Mouse (Mus musculus) kidney, embryonic 15.5 days (tissue): ENCODE data around the gene Pim1. TPM values are rescaled to one million over a fixed set of nuclear protein-coding genes. Genes with fewer than 3 reads are reported as not detected.

Source experiments
- ATAC-seq: fragments of 200-750 bp; cut with Nextera tagmentation; replicated peaks from 2 replicates; pipeline ENCODE4 v1.8.0; 2017; ENCODE audit warnings: moderate TSS enrichment; ENCODE audit not compliant: low FRiP score
- H3K27ac ChIP-seq: fragments of 300-500 bp; sonication (generic); 2 replicates; pipeline ENCODE4 v1.5.1; 2015; ENCODE audit warnings: mild to moderate bottlenecking, inconsistent platforms
- H3K27me3 ChIP-seq: fragments of 300-500 bp; sonication (generic); 2 replicates; pipeline ENCODE4 v1.6.1; 2015; ENCODE audit warnings: inconsistent platforms
- H3K36me3 ChIP-seq: fragments of 300-500 bp; sonication (generic); 2 replicates; pipeline ENCODE4 v1.6.1; 2015; ENCODE audit warnings: inconsistent platforms
- H3K4me1 ChIP-seq: fragments of 300-500 bp; sonication (generic); 2 replicates; pipeline ENCODE4 v1.6.1; 2015; ENCODE audit warnings: inconsistent platforms
- H3K4me2 ChIP-seq: fragments of 300-500 bp; sonication (generic); 2 replicates; pipeline ENCODE4 v1.6.1; 2015; ENCODE audit warnings: moderate library complexity, mild to moderate bottlenecking, inconsistent platforms
- H3K4me3 ChIP-seq: fragments of 300-500 bp; sonication (generic); replicated peaks from 2 replicates; pipeline ENCODE4 v1.5.1; 2015; ENCODE audit warnings: mild to moderate bottlenecking, inconsistent platforms
- H3K9ac ChIP-seq: fragments of 300-500 bp; sonication (generic); 2 replicates; pipeline ENCODE4 v1.6.1; 2015; ENCODE audit warnings: mild to moderate bottlenecking, inconsistent platforms
- H3K9me3 ChIP-seq: fragments of 300-500 bp; sonication (generic); replicated peaks from 2 replicates; pipeline ENCODE4 v1.6.1; 2016; ENCODE audit warnings: inconsistent platforms
- WGBS: fragments of 180-500 bp; shearing (Covaris S2); methylation state at CpG from one replicate; pipeline ENCODE4 v1.1.7; 2015; ENCODE audit warnings: mixed read lengths; 5-methylcytosine and 5-hydroxymethylcytosine counted together
- polyA plus RNA-seq: library from polyadenylated mRNA; unstranded; fragments of >200 nt; fragmentation: Nextera tagmentation; extraction: Ambion mirVana; gene quantifications from 2 replicates; pipeline ENCODE4 v1.2.1, GENCODE M21; 2015

Pim1 gene
- polyA plus RNA-seq, 1 experiment from 2014 or later = 17.9 TPM

DNA sequence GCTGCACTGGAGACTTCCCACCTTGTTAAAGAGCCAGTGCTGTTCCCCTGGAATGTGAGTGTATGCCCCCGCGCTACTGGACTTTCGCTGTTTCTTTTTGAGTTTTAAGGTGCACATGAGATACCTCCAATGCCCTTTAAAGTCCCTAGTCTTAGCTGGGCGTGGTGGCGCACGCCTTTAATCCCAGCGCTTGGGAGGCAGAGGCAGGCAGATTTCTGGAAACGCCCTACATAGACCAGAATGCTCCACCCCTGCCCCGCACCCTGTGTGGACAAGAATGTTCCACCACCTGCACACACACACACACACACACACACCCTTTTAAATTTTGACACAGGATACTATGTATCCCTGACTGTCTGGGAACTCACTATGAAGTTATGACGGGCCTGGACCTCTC is 17.1 kb upstream of the Pim1 start:
- 94% methylated on average over 10 of the region's 10 CpGs for WGBS
- no peak overlapping the region for H3K27ac ChIP-seq
- ATAC-seq = no peak

DNA sequence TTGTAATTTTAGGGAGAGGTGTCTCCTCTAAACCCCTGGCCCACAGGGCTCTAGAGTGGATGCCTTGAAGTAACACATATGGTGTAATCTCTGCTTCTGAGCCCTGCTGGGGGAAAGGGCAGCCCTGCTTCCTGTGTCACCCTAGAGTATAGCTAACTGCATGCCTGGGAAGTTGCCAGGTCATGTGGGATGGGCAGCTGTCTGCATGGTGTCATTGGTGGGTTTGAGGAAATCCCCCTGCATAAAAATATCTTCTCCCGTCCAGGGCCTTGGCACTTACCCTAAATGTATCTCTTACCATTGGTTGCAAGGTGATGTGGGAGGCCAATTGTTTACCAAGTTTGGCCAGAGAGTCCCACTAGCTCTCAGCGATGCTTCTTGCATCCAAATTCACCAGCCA is 16.5 kb upstream of the Pim1 start:
- Histone ChIP-seq H3K27me3 (no peaks in the 10 kb centered on the region), H3K4me1 (peaks cover 11% of the 10 kb centered on the region), H3K9me3 (no peaks in the 10 kb centered on the region), H3K4me3 (no peak overlapping the region), H3K9ac (no peak overlapping the region), H3K27ac (no peak overlapping the region), H3K4me2 (no peak overlapping the region), H3K36me3 (no peaks in the 10 kb centered on the region)
- 78% methylated on average over 2 of the region's 2 CpGs for whole genome bisulfite sequencing
- no peak for ATAC-seq

More for the DNA sequence above, 17.1 kb upstream of the Pim1 start:
- Histone ChIP-seq H3K4me1 (peaks cover 11% of the 10 kb centered on the region), H3K4me3 (no peak overlapping the region), H3K9ac (no peak overlapping the region), H3K36me3 (no peaks in the 10 kb centered on the region), H3K27me3 (no peaks in the 10 kb centered on the region), H3K9me3 (no peaks in the 10 kb centered on the region), H3K4me2 (no peak overlapping the region)

DNA sequence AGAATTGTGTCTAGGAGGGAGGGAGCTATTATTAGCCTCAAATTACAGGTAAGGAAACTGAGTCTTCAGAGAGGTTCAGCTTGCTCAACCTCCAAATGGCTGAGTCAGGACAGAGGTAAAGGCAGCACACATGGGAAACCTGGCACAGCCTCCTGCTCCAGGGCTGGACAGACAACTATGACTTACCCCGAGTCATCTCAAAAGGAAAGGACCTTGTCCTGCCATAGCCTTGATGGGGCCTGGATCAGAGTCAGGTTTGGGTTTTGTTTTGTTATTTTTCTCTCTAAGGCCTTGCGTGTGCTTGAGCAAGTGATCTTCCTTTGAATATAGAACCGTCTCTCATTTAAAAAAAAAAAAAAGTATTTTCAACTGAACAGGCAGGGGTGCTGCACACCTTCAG is 15.4 kb upstream of the Pim1 start:
- H3K9me3 ChIP-seq = no peaks in the 10 kb centered on the region
- H3K9ac ChIP-seq = no peak overlapping the region
- H3K4me3 ChIP-seq = no peak overlapping the region
- H3K4me1 ChIP-seq = peaks cover 6% of the 10 kb centered on the region
- H3K27me3 ChIP-seq = no peaks in the 10 kb centered on the region
- no peaks in the 10 kb centered on the region for H3K36me3 ChIP-seq
- ATAC-seq = no peak
- WGBS = 89% methylated on average over 3 of the region's 3 CpGs
- no peak overlapping the region for H3K27ac ChIP-seq
- H3K4me2 ChIP-seq = no peak overlapping the region

DNA sequence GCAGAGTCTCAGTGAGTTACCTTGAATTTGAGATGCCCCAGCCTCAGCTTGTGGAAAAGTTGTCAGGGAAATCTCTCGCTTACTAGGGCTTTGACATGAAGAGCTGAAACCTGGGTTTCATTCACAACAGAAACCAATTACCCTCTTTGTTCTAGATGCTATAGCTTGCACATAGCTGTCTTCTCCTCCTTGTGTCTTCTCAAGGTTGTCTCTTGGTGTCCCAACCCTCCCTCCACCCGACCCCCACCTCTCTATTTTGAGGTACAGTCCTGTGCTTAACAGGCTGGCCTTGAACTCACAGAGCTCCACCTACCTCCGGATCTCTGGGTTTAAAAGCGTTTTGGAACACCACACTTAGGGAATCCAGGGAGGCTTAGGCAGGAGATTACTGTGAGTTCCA is 14.1 kb upstream of the Pim1 start:
- H3K4me3 ChIP-seq = no peak overlapping the region
- H3K4me2 ChIP-seq = no peak overlapping the region
- H3K27me3 ChIP-seq = no peaks in the 10 kb centered on the region
- no peak for ATAC-seq
- no peak overlapping the region for H3K27ac ChIP-seq
- no peaks in the 10 kb centered on the region for H3K36me3 ChIP-seq
- H3K9me3 ChIP-seq = no peaks in the 10 kb centered on the region
- H3K4me1 ChIP-seq = no peaks in the 10 kb centered on the region
- WGBS = 81% methylated on average over 4 of the region's 4 CpGs
- no peak overlapping the region for H3K9ac ChIP-seq

- no peak overlapping the region for H3K9ac ChIP-seq
- WGBS = 90% methylated on average over 10 of the region's 10 CpGs
- ATAC-seq = no peak
- H3K36me3 ChIP-seq = no peaks in the 10 kb centered on the region
- H3K27ac ChIP-seq = no peak overlapping the region
- no peaks in the 10 kb centered on the region for H3K27me3 ChIP-seq
- H3K4me1 ChIP-seq = no peaks in the 10 kb centered on the region
- no peak overlapping the region for H3K4me2 ChIP-seq
- H3K4me3 ChIP-seq = no peak overlapping the region
- no peaks in the 10 kb centered on the region for H3K9me3 ChIP-seq
These were observed 13.2 kb upstream of the Pim1 start for GRCm38 (mm10) chr17:29477357-29477756.

DNA sequence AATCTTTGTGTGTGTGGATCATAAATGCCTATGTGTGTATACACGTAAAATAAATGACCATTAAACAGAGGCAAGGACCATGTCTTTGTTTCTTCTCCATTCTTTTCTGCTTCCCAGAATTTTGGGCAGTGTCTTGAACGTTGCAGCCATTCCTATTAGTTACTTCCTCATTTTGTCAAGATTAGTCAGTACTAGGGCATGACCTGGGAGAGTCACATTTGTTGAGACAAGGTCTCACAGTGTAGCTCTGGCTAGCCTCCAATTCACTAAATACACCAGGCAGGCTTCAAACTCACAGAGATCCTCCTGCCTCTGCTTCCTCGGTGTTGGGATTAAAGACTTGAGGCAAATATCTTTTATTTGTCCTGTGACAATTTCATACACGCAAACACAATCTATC is 12.3 kb upstream of the Pim1 start:
- Histone ChIP-seq H3K27me3 (no peaks in the 10 kb centered on the region), H3K4me3 (no peak overlapping the region), H3K4me2 (no peak overlapping the region), H3K27ac (no peak overlapping the region), H3K9ac (no peak overlapping the region), H3K4me1 (no peaks in the 10 kb centered on the region), H3K9me3 (no peaks in the 10 kb centered on the region; the same call in 1 of the 2 replicates), H3K36me3 (no peaks in the 10 kb centered on the region)
- ATAC-seq = no peak
- WGBS = 83% methylated on average over 4 of the region's 4 CpGs

GRCm38 (mm10) chr17:29480256-29480655 is 10.3 kb upstream of the Pim1 start:
- WGBS = 84% methylated on average over 2 of the region's 2 CpGs
- H3K9me3 ChIP-seq = no peaks in the 10 kb centered on the region; the same call in 1 of the 2 replicates

GRCm38 (mm10) chr17:29482632-29483031 is 7.9 kb upstream of the Pim1 start:
- no peak for ATAC-seq
- Histone ChIP-seq H3K4me3 (no peak overlapping the region), H3K9me3 (no peaks in the 10 kb centered on the region; the same call in 1 of the 2 replicates), H3K4me1 (no peaks in the 10 kb centered on the region), H3K9ac (no peak overlapping the region), H3K27ac (no peak overlapping the region), H3K4me2 (no peak overlapping the region), H3K36me3 (no peaks in the 10 kb centered on the region), H3K27me3 (no peaks in the 10 kb centered on the region)
- WGBS = 95% methylated on average over 7 of the region's 7 CpGs

More at GRCm38 (mm10) chr17:29480256-29480655, 10.3 kb upstream of the Pim1 start:
- no peak overlapping the region for H3K9ac ChIP-seq
- no peak overlapping the region for H3K4me3 ChIP-seq
- no peak overlapping the region for H3K27ac ChIP-seq
- H3K4me2 ChIP-seq = no peak overlapping the region
- no peak for ATAC-seq
- H3K27me3 ChIP-seq = no peaks in the 10 kb centered on the region
- no peaks in the 10 kb centered on the region for H3K36me3 ChIP-seq
- no peaks in the 10 kb centered on the region for H3K4me1 ChIP-seq

GRCm38 (mm10) chr17:29483282-29483681 is 7.3 kb upstream of the Pim1 start:
- 98% methylated on average over 2 of the region's 2 CpGs for WGBS
- ATAC-seq = no peak
- H3K9me3 ChIP-seq = no peaks in the 10 kb centered on the region; the same call in 1 of the 2 replicates
- H3K27ac ChIP-seq = no peak overlapping the region
- H3K9ac ChIP-seq = no peak overlapping the region
- H3K4me1 ChIP-seq = no peaks in the 10 kb centered on the region
- no peaks in the 10 kb centered on the region for H3K27me3 ChIP-seq
- no peak overlapping the region for H3K4me3 ChIP-seq
- H3K4me2 ChIP-seq = no peak overlapping the region
- no peaks in the 10 kb centered on the region for H3K36me3 ChIP-seq

GRCm38 (mm10) chr17:29484431-29484830 is 6.1 kb upstream of the Pim1 start:
- Histone ChIP-seq H3K9ac (no peak overlapping the region), H3K36me3 (no peaks in the 10 kb centered on the region)

GRCm38 (mm10) chr17:29485336-29486233 is 5.0 kb upstream of the Pim1 start:
- Histone ChIP-seq H3K27ac (no peak overlapping the region), H3K9ac (no peak overlapping the region), H3K4me1 (peaks cover 16% of the 10 kb centered on the region), H3K4me2 (no peak overlapping the region), H3K27me3 (no peaks in the 10 kb centered on the region), H3K4me3 (no peak overlapping the region), H3K9me3 (no peaks in the 10 kb centered on the region; the same call in 1 of the 2 replicates), H3K36me3 (no peaks in the 10 kb centered on the region)
- WGBS = 71% methylated on average over 3 of the region's 3 CpGs
- ATAC-seq = no peak

More at GRCm38 (mm10) chr17:29484431-29484830, 6.1 kb upstream of the Pim1 start:
- no peaks in the 10 kb centered on the region; the same call in 1 of the 2 replicates for H3K9me3 ChIP-seq
- no peak for ATAC-seq
- H3K4me2 ChIP-seq = no peak overlapping the region
- no peak overlapping the region for H3K4me3 ChIP-seq
- no peak overlapping the region for H3K27ac ChIP-seq
- H3K27me3 ChIP-seq = no peaks in the 10 kb centered on the region
- WGBS = 91% methylated on average over 2 of the region's 2 CpGs
- H3K4me1 ChIP-seq = peaks cover 11% of the 10 kb centered on the region; the same call in 1 of the 2 replicates

DNA sequence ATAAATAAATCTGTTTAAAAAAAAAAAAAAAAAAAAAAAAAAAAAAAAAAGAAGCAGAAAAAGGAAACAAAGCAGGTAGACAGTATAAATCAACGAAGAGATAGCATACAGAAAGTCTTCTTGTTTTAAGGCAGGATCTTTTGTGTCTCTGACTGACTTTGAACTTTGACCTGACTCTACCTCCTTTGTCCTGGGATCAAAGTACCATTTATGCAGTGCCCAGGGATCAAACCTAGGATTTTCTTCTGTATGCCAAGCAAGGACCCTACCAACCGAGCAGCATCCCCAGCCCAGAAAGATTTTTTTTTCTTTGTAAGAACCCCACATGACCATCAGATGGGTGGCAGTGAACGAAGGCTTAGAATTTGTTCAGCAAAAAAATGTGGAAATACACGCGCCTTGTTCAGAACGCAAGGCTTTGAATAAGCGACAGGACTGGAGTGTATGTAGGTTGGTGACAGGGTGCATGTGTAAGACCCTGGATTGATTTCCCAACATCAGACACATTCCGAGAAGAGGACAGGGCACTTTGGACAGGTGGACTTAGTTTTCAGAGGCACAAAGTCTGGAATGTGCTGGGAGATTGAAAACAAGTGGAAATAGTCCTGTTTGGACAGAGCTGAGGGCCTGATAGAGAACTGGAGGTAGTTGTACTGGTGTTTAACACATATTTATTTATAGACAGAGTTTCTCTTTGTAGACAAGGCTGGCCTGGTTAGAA is 2.1 kb upstream of the Pim1 start:
- Histone ChIP-seq H3K27me3 (no peaks in the 10 kb centered on the region), H3K36me3 (no peaks in the 10 kb centered on the region), H3K27ac (0 out of 2 replicates have a peak overlapping the region, but pooled peaks have one; percentile 94), H3K9ac (no peak overlapping the region), H3K4me1 (peaks cover 21% of the 10 kb centered on the region), H3K4me2 (peak overlapping the region; percentile 91; the same call in 1 of the 2 replicates), H3K9me3 (no peaks in the 10 kb centered on the region), H3K4me3 (no peak overlapping the region)
- ATAC-seq = no peak
- 88% methylated on average over 8 of the region's 8 CpGs for whole genome bisulfite sequencing
